Mouse (Mus musculus) olfactory bulb, adult 2 months (tissue): ENCODE results near the gene Il1rapl2. TPM values are rescaled to one million over a fixed set of nuclear protein-coding genes. Genes with fewer than 3 reads are reported as not detected.

Experiments
- H3K27ac ChIP-seq: fragments of 200-500 bp; 2 replicates; pipeline ENCODE4 v1.5.1; 2012; ENCODE audit warnings: low read depth, low read length; ENCODE audit not compliant: insufficient read depth
- H3K4me1 ChIP-seq: fragments of 200-500 bp; 2 replicates; pipeline ENCODE4 v1.6.1; 2012; ENCODE audit warnings: low read length; ENCODE audit not compliant: control insufficient read depth, insufficient read depth
- H3K4me3 ChIP-seq: fragments of 200-500 bp; 2 replicates; pipeline ENCODE4 v1.5.1; 2012; ENCODE audit warnings: mild to moderate bottlenecking, low read depth, low read length, moderate library complexity; ENCODE audit not compliant: insufficient read depth
- CTCF ChIP-seq: fragments of 200-500 bp; IDR thresholded peaks from 2 replicates; pipeline ENCODE4 v1.5.1; 2012; ENCODE audit warnings: low read depth, mild to moderate bottlenecking, low read length, moderate library complexity; ENCODE audit not compliant: insufficient read depth
- POLR2A ChIP-seq: fragments of 200-500 bp; IDR thresholded peaks from 2 replicates; pipeline ENCODE4 v1.6.1; 2012; ENCODE audit warnings: mild to moderate bottlenecking, low read depth, low read length, moderate library complexity; ENCODE audit not compliant: insufficient read depth
- WGBS: fragments of 180-500 bp; shearing (Covaris S2); methylation state at CpG from one replicate; pipeline ENCODE4 v1.1.7; 2018; 5-methylcytosine and 5-hydroxymethylcytosine counted together
- polyA plus RNA-seq: library from polyadenylated mRNA; stranded (reverse); fragments of >200 nt; gene quantifications from 2 replicates; pipeline ENCODE4 v1.2.4, GENCODE M21; 2012; ENCODE audit warnings: low replicate concordance; ENCODE audit not compliant: missing spikeins, insufficient read depth, insufficient read length

Il1rapl2 gene
- polyA plus RNA-seq, 1 experiment = not detected

- no peak for TF ChIP-seq POLR2A
- TF ChIP-seq CTCF = no peak
- Histone ChIP-seq H3K4me1 (no peaks in the 10 kb centered on the region), H3K27ac (no peak overlapping the region), H3K4me3 (no peak overlapping the region)
- WGBS = 64% methylated on average over 6 of the region's 6 CpGs
Measured at GRCm38 (mm10) chrX:137805484-137806200, 235.2 kb downstream of the Il1rapl2 start.

GRCm38 (mm10) chrX:137806231-137807114 lies 236.1 kb downstream of the Il1rapl2 start:
- Histone ChIP-seq H3K4me3 (no peak overlapping the region), H3K27ac (no peak overlapping the region), H3K4me1 (no peaks in the 10 kb centered on the region)
- WGBS = 63% methylated on average over 4 of the region's 4 CpGs
- TF ChIP-seq CTCF = no peak
- no peak for TF ChIP-seq POLR2A

GRCm38 (mm10) chrX:137809526-137809925 lies 239.1 kb downstream of the Il1rapl2 start:
- Histone ChIP-seq H3K27ac (no peak overlapping the region), H3K4me1 (no peaks in the 10 kb centered on the region), H3K4me3 (no peak overlapping the region)
- TF ChIP-seq CTCF (no peak), POLR2A (no peak)
- 59% methylated on average over 3 of the region's 3 CpGs for WGBS

DNA sequence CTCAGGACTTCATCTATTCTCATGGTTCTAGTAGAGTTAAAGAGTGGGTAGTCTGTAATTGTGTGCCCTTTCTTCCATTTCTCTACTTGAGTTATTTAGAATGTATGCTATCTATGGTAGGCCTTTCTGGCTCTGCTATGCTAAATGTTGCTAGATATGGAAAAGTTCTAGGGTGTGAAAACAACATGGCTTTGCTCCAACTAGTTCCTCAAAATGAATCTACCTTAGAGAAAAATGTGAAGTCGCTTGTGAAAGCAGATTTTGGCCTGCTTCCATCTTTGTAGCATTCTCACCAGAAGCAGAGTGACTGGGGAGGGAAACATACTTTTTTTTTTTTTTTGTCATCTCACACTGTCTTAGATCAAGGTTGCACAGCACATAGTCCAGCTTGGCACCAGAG lies 241.7 kb downstream of the Il1rapl2 start:
- Histone ChIP-seq H3K27ac (no peak overlapping the region), H3K4me1 (no peaks in the 10 kb centered on the region), H3K4me3 (no peak overlapping the region)
- TF ChIP-seq CTCF (no peak), POLR2A (no peak)
- 66% methylated on average over 1 of the region's 1 CpGs for WGBS

DNA sequence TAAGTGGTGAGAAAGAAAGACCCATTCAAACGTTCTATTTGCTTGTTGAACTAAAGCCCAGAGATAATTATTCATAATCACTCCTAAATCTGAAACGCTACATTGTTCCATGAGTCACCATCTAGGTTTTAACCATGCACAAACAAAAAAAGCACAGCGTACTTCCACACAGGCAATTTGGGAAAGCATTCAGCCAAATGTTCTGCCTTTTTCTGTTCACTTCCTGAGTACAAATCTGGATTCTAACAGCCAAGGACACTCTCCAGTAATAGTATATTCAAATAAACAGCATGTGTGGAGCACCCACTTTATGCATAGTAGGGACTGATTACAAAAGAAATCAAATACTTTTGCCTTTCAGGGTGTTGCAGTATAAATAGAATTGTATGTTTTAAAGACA lies 278.5 kb downstream of the Il1rapl2 start:
- Histone ChIP-seq H3K4me3 (no peak overlapping the region), H3K27ac (no peak overlapping the region), H3K4me1 (no peaks in the 10 kb centered on the region)
- WGBS = 18% methylated on average over 3 of the region's 3 CpGs
- TF ChIP-seq CTCF (no peak), POLR2A (no peak)

- Histone ChIP-seq H3K4me1 (no peaks in the 10 kb centered on the region), H3K4me3 (no peak overlapping the region), H3K27ac (no peak overlapping the region)
- TF ChIP-seq POLR2A (no peak), CTCF (no peak)
Measured at GRCm38 (mm10) chrX:137923490-137923889, 353.1 kb downstream of the Il1rapl2 start.

- no peak for TF ChIP-seq POLR2A
- no peak for TF ChIP-seq CTCF
- H3K4me3 ChIP-seq = no peak overlapping the region
- 52% methylated on average over 2 of the region's 2 CpGs for WGBS
- H3K4me1 ChIP-seq = no peaks in the 10 kb centered on the region
- H3K27ac ChIP-seq = no peak overlapping the region
Measured at GRCm38 (mm10) chrX:137926835-137927234, 356.4 kb downstream of the Il1rapl2 start.

- TF ChIP-seq POLR2A (no peak), CTCF (no peak)
- no peaks in the 10 kb centered on the region for H3K4me1 ChIP-seq
- WGBS = 59% methylated on average over 1 of the region's 1 CpGs
- H3K4me3 ChIP-seq = no peak overlapping the region
- no peak overlapping the region for H3K27ac ChIP-seq
Measured at GRCm38 (mm10) chrX:137947741-137948140, 377.3 kb downstream of the Il1rapl2 start.

DNA sequence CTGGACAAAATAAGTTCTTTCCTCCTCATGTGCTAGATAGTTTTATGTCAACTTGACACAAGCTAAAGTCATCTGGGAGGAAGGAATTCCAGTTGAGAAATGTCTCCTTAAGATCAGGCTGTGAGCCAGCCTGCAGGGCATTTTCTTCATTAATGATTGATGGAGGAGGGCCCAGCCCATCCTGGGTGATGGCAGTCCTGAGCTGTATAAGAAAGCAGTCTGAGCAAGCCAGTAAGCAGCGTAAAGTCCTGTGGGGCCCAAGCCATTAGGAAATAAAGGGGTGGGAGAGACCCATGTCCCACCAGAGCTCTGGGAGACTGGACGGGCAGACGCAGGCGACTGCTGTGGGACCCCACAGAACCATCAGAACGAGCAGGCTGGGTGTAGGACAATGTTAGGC lies 400.9 kb downstream of the Il1rapl2 start:
- Histone ChIP-seq H3K27ac (no peak overlapping the region), H3K4me1 (no peaks in the 10 kb centered on the region), H3K4me3 (no peak overlapping the region)
- 86% methylated on average over 5 of the region's 5 CpGs for WGBS
- TF ChIP-seq CTCF (no peak), POLR2A (no peak)
